Mouse (Mus musculus) brain, adult 2 months (tissue): Measurements from ENCODE around the gene Asb6.

Source experiments
- DNase-seq: peaks from one replicate; pipeline ENCODE4 v3.0.0; 2011; ENCODE audit warnings: low read depth, low spot score

Gene Asb6

GRCm38 (mm10) chr2:30796382-30796781 lies 33.8 kb downstream of the Asb6 start:
- DNase-seq, result peak; percentile 97

GRCm38 (mm10) chr2:30795889-30796275 lies 34.3 kb downstream of the Asb6 start:
- no peak for DNase-seq

DNA sequence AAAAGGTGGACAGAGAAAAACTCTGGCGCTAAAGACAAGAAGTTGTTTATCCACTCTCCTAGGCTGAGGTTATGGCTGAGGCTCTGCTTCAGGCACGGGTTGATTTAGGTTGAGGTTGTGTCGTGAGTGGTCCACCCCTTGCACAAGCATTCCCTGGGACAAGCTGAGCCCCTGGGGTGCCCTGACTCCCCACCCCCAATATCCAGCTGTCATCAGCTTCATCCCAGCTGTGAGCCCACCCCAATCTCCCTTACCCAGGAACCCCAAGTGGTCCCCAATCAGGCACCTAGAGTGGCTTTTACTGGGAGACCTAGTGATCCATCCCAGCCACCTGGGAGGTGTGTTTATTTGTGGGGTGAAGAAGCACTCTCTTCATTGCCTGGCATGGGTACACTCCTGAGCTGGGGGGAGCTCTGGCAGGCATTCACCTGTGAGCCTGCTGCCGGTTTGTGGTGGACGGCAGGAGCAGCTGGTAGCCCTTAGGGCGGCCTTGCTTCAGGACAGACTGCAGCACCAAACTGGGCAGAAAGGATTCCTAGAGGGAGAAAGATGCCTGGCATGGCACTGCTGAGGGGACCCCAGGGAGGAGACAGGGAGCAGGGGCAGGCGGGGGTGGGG lies 34.8 kb downstream of the Asb6 start:
- DNase-seq, result no peak

DNA sequence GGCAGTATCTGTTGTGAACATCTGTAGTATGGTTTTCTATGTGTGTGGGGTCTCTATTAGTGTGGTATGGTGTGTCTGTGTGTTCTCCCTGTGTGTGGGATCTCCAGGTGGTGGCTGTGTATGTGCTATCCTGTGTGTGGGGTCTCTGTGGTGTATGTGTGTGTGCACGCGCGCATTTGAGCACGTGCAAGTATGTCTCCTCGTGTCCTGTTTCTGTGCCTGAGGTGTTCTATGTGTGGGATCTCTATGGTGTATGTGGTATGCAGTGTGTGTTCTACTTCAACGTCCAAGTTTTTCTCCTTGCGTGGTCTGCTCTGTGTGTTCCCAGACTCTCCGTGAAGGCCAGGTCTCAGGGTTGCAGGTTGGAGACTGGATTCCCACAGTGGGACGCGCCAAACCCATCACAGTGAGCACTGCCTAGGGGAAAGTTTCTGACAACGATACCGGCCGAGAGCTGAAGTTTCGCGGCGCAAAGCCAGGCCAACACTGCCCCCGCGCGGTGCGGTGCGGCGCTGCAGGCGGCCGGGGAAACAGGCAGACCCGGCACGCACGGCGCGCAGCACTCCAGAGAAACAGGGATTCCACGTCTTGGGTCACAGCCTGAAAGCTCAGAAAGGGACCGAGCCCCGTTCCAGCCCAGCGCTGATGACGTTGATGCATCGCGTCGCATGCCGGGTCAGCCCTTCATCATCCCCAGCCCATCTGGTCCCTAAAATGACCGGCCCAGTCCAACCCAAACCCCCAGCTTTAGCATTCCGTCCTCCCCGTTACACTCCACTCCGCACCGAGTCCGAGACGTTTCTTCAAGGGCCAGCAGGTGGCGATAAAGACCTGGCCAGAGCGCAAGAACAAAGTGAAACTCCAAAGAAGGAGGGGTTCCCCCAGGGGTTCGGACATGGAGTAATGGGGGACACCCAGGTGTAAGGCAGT lies 35.7 kb downstream of the Asb6 start:
- peak; percentile 95 for DNase-seq

DNA sequence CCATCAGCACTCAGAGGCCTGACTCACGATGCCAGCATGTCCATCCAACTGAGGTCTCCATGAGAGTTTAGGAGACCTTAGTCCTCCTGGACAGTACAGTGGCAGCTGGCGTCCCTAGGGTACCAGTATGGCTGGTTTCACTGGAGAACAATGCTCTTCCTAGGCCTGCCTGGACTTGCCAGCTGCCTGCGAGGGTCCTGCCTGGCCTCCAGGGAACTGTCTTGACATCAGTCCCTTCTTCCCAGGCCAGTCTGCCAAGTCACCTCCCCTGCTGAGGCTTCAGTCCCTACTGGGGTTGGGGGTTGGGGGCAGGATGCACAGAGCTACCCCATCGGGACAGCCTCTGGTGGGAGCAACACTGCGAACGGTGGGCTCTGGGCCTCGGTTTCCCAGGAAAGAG lies 38.1 kb downstream of the Asb6 start:
- no peak for DNase-seq

- DNase-seq, result no peak
These were observed 42.7 kb downstream of the Asb6 start for GRCm38 (mm10) chr2:30787466-30787865.

DNA sequence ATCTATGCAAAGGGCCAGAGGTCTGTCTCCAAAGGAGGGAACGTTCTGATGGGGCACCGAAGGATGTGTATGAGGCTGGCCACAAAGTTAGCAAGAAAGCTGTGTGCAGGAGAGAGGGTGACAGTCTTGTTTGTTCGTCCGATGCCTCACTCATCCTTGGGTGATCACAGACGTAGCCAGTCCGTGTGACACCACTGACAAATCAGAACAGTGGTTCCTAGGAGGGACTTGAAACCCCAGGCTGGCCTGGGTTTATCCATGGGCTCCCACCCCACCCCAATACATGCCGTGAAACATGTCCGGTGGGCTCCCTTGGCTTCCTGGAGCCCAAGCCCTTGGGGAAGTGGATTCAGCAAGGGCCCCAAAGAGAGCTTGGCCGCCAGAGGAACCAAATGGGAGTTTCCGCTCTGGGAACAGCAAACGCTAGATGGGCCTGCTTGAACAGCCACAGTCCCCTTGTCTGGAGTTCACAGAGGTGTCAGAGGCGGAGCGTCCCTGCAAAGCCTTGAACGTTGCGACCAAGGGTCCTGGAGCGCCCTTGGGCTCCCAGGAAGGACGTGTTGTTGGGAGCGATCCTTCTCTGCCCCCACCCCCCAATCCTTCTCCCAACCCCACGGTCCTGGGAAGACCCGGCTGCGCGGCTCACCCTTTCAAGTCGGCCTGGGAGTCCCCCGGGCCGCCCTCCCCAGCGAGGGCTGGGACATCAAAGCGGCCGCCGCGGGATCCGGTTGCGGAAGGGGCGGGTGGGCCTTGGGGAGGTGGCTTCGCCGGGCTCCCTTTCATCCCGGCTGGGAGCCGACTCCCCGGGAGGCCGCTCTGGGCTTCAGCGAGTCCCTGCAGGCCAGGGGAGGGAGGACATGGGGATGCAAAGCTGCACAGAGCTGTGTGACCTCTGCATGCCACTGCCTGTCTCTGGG lies 45.8 kb downstream of the Asb6 start:
- no peak for DNase-seq

DNA sequence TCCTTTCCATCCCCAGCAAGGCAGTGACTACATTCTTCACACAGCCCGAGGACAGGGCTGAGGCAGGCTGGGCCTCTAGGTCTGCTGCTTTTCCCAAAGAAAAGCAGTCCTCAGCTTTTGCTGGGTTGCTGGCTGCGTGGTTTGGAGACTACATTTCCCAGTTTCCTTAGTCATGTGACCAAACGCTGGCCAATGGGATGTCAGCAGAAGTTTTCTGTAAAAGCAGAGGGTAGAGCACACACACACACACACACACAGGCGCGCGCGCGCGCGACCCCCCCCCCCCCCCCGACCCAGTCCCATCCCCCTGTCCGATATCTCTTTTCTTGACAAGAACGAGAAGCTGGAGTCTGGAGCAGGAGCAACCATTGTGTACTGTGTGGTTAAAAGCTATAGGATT lies 46.8 kb downstream of the Asb6 start:
- peak; percentile 90 for DNase-seq

- no peak for DNase-seq
These were observed 47.5 kb downstream of the Asb6 start for GRCm38 (mm10) chr2:30782312-30783290.

GRCm38 (mm10) chr2:30779241-30779640 lies 50.9 kb downstream of the Asb6 start:
- no peak for DNase-seq

DNA sequence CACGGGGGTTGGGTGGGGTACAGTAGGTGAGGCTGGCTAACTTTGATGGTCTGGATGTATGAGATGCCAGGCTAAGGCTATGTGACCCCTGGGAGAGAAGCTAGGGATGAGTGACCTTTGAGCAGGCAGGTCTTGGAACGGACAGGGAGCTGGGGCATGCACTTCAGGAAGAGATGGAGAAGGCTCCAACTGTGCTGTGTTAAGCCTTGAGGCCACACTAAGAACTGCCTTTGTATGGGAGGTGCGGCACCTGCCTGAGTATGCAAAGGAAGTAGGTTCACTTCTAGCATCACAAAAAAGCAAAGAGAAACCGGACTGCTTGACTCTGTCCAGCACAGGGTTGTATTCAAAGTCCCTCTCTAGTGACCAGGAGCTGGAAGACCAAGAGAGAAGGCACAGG lies 51.9 kb downstream of the Asb6 start:
- DNase-seq, result no peak

DNA sequence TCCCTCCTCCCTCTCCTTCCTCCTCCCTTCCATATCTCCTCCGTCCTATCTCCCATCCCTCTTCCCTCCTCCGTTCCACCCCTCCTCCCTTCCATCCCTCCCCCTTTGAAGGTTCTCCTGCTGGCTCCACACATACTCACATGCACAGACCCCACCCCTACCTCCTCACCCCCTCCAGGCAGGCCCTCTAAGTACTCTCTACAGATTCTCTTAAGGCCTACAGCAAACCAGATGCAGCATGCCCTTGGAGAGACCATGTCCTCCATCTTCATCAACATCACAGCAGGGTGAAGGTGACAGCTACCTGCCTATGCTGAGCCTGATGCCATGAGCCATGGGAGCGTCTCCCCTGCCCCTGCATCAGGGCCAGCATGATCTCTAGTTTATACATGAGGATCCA lies 52.9 kb downstream of the Asb6 start:
- DNase-seq, result no peak

DNA sequence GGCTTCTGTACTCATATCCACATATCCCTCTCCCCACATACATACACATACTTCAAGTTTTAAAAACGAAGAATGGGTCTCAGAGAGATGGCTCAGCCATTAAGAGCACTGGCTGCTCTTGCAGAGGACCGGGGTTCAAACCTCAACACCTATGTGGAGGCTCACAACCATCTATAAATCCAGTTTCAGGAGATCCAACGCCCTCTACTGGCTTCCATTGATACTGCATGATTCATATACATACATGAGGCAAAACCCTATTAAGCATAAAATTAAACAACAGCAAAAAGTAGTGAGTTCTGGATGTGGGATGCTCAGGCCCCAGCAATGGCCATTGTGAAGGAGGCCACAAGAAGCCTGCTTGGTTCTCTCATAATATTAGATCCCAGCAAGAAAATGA lies 54.2 kb downstream of the Asb6 start:
- DNase-seq, result no peak

DNA sequence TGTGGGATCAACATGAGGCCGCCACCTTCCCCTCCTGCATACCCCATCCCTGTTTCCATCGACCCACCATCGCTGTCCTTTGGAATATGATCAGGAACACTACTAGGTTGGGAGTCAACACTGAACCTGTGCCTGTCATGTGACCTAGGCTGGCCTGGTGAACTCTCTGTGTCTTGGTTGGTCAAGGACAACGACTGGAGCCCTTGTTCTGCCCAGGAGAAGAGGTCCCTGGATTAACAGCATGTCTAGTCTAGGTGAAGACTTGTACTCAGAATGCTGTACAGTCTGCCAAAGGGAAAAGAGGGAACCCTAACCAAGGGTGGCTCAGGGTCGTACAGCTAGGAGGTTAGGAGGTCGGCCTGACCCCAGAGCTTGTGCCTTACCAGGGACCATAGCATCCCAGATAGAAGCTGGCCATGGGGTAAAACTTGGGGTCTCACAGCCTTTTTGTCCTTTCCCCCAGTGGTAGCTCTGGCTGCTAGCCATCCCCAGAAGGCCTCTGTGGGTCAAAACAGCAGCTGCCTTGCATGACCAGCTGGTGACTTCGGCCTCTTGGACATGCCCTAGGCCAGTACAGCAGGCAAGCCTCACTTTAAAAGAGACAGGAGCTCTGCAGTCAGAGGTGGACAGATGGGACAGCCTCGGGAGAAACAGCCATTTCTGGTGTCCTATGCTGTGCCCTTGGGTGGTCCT lies 56.7 kb downstream of the Asb6 start:
- no peak for DNase-seq
